Mouse (Mus musculus): ENCODE data around the gene Heatr5a. TPM values are rescaled to one million over a fixed set of nuclear protein-coding genes. Genes with fewer than 3 reads are reported as not detected.
A peak's percentile ranks its signal among the peaks of the same experiment; 100 is the strongest.

The Heatr5a gene
- polyA plus RNA-seq, 1 experiment: 13.4 TPM

DNA sequence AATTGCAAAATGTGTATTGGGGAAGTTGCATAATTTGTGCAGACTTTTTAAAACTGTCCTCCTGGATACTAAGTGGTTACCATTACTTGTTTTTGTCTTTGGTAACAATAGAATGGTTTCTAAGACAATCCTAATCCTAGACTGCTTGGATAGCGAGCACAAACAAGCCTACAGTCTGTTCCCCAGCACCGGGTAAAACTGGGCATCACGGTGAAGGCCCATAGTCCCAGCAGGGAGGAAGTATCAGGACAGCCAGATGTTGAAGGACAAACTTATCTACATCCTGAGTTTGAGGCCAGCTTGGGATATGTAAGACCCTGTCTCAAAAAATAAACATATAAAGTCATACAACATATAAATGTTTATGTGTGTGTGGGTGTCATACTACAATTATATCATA is 135.9 kb downstream of the Heatr5a start:
- H3K27me3 ChIP-seq (replicated peaks; ENCODE audit: control insufficient read depth, insufficient read depth, low read length): no peaks in the 10 kb centered on the region
- WGBS: 72% methylated on average over 3 of the region's 3 CpGs
- peaks cover 4% of the 10 kb centered on the region; the same call in 1 of the 2 replicates for H3K4me1 ChIP-seq (ENCODE audit: control insufficient read depth, insufficient read depth, low read length)

DNA sequence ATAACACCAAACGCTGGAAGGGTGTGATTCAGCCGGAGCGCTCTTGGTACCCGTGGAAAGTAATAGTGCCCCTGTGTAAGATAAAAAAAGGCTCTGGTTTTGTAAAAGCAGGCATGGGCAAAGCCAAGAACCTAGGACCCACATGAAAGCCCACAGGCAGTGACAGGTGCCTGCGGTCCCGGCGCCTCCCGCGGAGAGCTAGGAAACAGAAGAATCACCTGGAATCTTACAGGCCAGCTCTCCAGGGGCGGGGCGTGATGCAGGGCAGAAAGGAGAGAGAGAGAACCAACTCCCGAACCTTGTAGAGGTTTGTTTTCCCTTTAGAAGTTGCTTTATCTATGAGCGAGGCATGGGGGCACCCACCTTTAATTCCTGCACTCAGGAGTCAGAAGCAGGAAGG is 139.2 kb downstream of the Heatr5a start:
- H3K4me3 ChIP-seq (ENCODE audit: insufficient read depth, low read depth, low read length): no peak overlapping the region
- peaks cover 9% of the 10 kb centered on the region; the same call in 1 of the 2 replicates for H3K4me1 ChIP-seq (ENCODE audit: control insufficient read depth, insufficient read depth, low read length)
- H3K27me3 ChIP-seq (replicated peaks; ENCODE audit: control insufficient read depth, insufficient read depth, low read length): no peaks in the 10 kb centered on the region
- 91% methylated on average over 13 of the region's 13 CpGs for WGBS
- H3K36me3 ChIP-seq (ENCODE audit: control insufficient read depth, insufficient read depth, low read length): no peaks in the 10 kb centered on the region
- no peak for TF ChIP-seq CTCF (conservative IDR thresholded peaks at IDR 0.05; ENCODE audit: insufficient read depth, insufficient read length, low read depth, low read length)
- no peak overlapping the region for H3K27ac ChIP-seq (ENCODE audit: insufficient read depth, low read depth, low read length)
- no peak for DNase-seq

More for the DNA sequence above, 135.9 kb downstream of the Heatr5a start:
- Histone ChIP-seq H3K4me3 (ENCODE audit: insufficient read depth, low read depth, low read length) (no peak overlapping the region), H3K27ac (ENCODE audit: insufficient read depth, low read depth, low read length) (no peak overlapping the region), H3K36me3 (ENCODE audit: control insufficient read depth, insufficient read depth, low read length) (no peaks in the 10 kb centered on the region)
- DNase-seq: no peak
- TF ChIP-seq CTCF (conservative IDR thresholded peaks at IDR 0.05; ENCODE audit: insufficient read depth, insufficient read length, low read depth, low read length): no peak

DNA sequence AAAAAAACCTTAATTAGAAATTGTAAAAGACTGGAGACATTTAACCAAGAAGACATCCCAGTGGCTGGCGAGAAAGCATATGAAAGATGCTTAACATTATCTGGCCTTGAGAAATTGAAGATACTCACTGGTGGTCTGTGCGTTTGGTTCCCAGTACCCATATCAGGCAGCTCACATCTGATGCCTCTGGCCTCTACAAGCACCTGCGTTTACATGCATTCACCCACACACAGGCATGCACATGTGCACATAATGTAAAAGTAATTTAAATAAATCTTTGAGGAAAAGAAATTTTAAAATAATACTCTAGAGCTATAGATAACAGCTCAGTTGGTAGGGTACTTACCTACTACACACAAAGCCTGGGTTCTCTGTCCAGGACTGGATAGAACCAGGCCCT is 139.8 kb downstream of the Heatr5a start:
- Histone ChIP-seq H3K27ac (ENCODE audit: insufficient read depth, low read depth, low read length) (no peak overlapping the region), H3K27me3 (replicated peaks; ENCODE audit: control insufficient read depth, insufficient read depth, low read length) (no peaks in the 10 kb centered on the region), H3K4me3 (ENCODE audit: insufficient read depth, low read depth, low read length) (no peak overlapping the region), H3K4me1 (ENCODE audit: control insufficient read depth, insufficient read depth, low read length) (peaks cover 9% of the 10 kb centered on the region; the same call in 1 of the 2 replicates), H3K36me3 (ENCODE audit: control insufficient read depth, insufficient read depth, low read length) (no peaks in the 10 kb centered on the region; the same call in 1 of the 2 replicates)
- no peak for TF ChIP-seq CTCF (conservative IDR thresholded peaks at IDR 0.05; ENCODE audit: insufficient read depth, insufficient read length, low read depth, low read length)
- TF ChIP-seq POLR2A (IDR thresholded peaks at IDR 0.05; ENCODE audit: low read depth, low read length): no peak
- WGBS: 97% methylated on average over 3 of the region's 3 CpGs
- no peak for DNase-seq

DNA sequence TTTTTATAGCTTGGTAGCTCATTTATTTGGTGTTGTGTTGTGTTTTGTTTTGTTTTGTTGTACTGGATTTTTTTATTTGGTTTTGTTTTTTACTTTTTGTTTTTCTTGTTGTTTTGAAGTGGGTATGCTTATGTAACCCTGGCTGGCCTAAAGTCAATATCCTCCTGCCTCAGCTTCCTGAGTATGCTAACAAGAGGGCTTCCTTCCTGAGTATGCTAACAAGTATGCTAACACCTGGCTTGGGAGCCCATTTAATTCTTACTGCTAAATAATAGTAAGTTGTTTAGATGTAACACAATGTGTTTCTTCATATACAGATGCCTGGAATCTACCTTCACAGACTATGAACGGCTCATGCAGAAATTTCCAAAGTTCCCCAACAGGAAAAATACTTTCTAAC is 140.4 kb downstream of the Heatr5a start:
- peaks cover 11% of the 10 kb centered on the region; the same call in 1 of the 2 replicates for H3K4me1 ChIP-seq (ENCODE audit: control insufficient read depth, insufficient read depth, low read length)
- no peaks in the 10 kb centered on the region; the same call in 1 of the 2 replicates for H3K36me3 ChIP-seq (ENCODE audit: control insufficient read depth, insufficient read depth, low read length)
- 73% methylated on average over 1 of the region's 1 CpGs for WGBS
- no peaks in the 10 kb centered on the region for H3K27me3 ChIP-seq (replicated peaks; ENCODE audit: control insufficient read depth, insufficient read depth, low read length)
- 0 out of 2 replicates have a peak overlapping the region, but pooled peaks have one; percentile 71 for H3K27ac ChIP-seq (ENCODE audit: insufficient read depth, low read depth, low read length)
- peak; percentile 31 for DNase-seq
- TF ChIP-seq POLR2A (IDR thresholded peaks at IDR 0.05; ENCODE audit: low read depth, low read length): no peak
- no peak for TF ChIP-seq CTCF (conservative IDR thresholded peaks at IDR 0.05; ENCODE audit: insufficient read depth, insufficient read length, low read depth, low read length)
- H3K4me3 ChIP-seq (ENCODE audit: insufficient read depth, low read depth, low read length): no peak overlapping the region; the same call in 1 of the 2 replicates

DNA sequence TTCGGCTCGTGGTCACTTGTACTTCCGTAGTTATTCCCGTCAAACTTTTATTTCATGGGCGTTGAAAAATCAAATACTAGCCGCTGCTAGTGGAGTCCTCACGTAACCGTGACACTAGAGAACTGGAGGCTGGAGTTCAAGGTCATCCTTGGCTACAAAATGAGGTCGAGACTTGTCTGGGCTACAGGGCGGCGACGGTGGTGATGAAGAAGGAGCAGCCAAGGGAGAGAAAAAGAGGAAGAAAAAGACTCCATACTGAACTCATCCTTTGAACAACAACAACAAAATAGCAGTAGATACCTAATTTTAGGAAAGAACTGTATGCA is 141.1 kb downstream of the Heatr5a start:
- Histone ChIP-seq H3K36me3 (ENCODE audit: control insufficient read depth, insufficient read depth, low read length) (peaks cover 2% of the 10 kb centered on the region; the same call in 1 of the 2 replicates), H3K4me1 (ENCODE audit: control insufficient read depth, insufficient read depth, low read length) (peaks cover 11% of the 10 kb centered on the region; the same call in 1 of the 2 replicates), H3K4me3 (ENCODE audit: insufficient read depth, low read depth, low read length) (peak overlapping the region; percentile 64), H3K27me3 (replicated peaks; ENCODE audit: control insufficient read depth, insufficient read depth, low read length) (no peaks in the 10 kb centered on the region), H3K27ac (ENCODE audit: insufficient read depth, low read depth, low read length) (peak overlapping the region; percentile 99)
- 3% methylated on average over 12 of the region's 12 CpGs for WGBS
- DNase-seq: no peak
- TF ChIP-seq CTCF (conservative IDR thresholded peaks at IDR 0.05; ENCODE audit: insufficient read depth, insufficient read length, low read depth, low read length) (no peak), POLR2A (IDR thresholded peaks at IDR 0.05; ENCODE audit: low read depth, low read length) (no peak)

DNA sequence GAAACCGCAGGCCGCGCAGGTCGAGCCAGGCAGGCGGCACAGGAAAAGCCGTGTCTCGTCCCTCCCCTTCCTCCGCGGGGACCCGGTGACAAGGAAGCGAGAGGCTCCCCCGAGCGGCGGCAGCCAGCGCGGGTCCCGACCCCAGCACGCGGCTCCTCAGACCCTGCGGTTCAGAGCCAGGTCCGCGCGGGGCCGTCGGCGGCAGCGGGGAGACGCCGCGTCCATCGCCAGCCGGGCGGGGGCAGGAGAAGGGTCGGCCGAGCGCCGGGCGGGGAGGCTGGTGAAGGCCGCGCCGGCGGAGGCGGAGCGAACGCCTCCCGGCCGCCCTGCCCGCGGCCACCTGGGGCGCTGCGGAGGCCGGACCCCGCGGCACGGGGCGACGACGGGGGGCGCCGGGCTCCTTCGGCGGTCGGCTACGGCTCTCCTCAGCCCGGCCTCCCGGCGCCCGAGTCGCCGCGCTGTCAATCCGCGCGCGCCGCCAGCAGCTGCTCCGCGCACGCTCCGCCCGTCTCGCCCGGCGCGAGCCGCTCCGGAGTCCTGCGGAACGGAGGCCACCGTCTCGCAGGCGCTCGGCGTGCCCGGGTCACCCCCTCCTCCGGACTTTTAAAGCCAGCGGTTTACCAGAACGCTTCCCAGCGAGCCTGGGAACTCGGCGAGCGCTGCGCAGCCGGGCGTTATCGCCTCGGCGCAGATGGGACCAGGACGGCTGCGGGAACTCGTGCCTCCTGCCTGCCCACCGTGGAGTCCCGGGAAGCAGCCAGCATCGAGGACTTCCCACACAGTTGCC is 141.6 kb downstream of the Heatr5a start, which contains the start of gene Hectd1:
Hectd1 (minus strand) TSS at position 247 of the 787 bp plus-strand sequence.
- Histone ChIP-seq H3K36me3 (ENCODE audit: control insufficient read depth, insufficient read depth, low read length) (peaks cover 2% of the 10 kb centered on the region; the same call in 1 of the 2 replicates), H3K27me3 (replicated peaks; ENCODE audit: control insufficient read depth, insufficient read depth, low read length) (no peaks in the 10 kb centered on the region), H3K4me1 (ENCODE audit: control insufficient read depth, insufficient read depth, low read length) (peaks cover 11% of the 10 kb centered on the region; the same call in 1 of the 2 replicates), H3K4me3 (ENCODE audit: insufficient read depth, low read depth, low read length) (peak within 1 kb of the TSS; percentile 64), H3K27ac (ENCODE audit: insufficient read depth, low read depth, low read length) (peak within 1 kb of the TSS; percentile 99)
- under 1% methylated on average over 104 of the region's 114 CpGs for WGBS
- peak; percentile 89 for DNase-seq
- TF ChIP-seq CTCF (conservative IDR thresholded peaks at IDR 0.05; ENCODE audit: insufficient read depth, insufficient read length, low read depth, low read length) (no peak; the same call in 1 of the 2 replicates), POLR2A (IDR thresholded peaks at IDR 0.05; ENCODE audit: low read depth, low read length) (no peak)

DNA sequence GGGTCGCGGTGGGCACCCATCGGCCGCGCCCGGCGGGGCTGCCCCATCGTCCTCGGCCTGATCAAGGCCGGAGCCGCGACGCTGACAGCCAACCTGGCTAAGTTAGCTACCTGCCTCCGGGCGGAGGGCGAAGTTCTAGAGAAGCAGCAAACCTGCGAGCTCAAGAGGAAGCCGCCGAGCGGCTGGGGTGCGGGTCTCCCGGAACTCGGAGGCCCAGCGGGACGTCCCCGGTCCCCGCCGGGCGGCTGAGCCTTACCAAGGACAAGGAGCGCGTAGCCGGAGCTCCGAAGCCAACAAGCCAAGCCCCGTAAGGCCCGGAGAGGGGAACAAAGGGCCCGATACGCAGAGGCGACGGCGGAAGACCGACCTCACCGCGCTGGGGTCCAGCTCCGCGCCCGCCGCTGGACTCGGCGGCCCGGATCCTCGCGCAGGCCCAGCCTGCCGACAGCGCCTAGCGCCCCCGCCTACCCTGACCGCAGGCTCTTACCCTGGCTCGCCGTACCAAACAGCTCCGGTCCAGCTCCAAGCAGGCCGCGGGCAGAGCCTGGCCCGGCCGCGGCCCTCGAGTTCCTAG is 142.3 kb downstream of the Heatr5a start:
- WGBS: under 1% methylated on average over 65 of the region's 66 CpGs

More for the DNA sequence above, 142.3 kb downstream of the Heatr5a start:
- DNase-seq: peak; percentile 72
- Histone ChIP-seq H3K27ac (ENCODE audit: insufficient read depth, low read depth, low read length) (peak overlapping the region; percentile 99), H3K4me1 (ENCODE audit: control insufficient read depth, insufficient read depth, low read length) (peaks cover 11% of the 10 kb centered on the region; the same call in 1 of the 2 replicates), H3K4me3 (ENCODE audit: insufficient read depth, low read depth, low read length) (peak overlapping the region; percentile 64), H3K36me3 (ENCODE audit: control insufficient read depth, insufficient read depth, low read length) (peaks cover 2% of the 10 kb centered on the region; the same call in 1 of the 2 replicates), H3K27me3 (replicated peaks; ENCODE audit: control insufficient read depth, insufficient read depth, low read length) (no peaks in the 10 kb centered on the region)
- TF ChIP-seq POLR2A (IDR thresholded peaks at IDR 0.05; ENCODE audit: low read depth, low read length) (no peak), CTCF (conservative IDR thresholded peaks at IDR 0.05; ENCODE audit: insufficient read depth, insufficient read length, low read depth, low read length) (no peak)

Measured in kidney, adult 2 months (tissue).